Mouse (Mus musculus): ENCODE measurements around the gene Fbxo34.

DNA sequence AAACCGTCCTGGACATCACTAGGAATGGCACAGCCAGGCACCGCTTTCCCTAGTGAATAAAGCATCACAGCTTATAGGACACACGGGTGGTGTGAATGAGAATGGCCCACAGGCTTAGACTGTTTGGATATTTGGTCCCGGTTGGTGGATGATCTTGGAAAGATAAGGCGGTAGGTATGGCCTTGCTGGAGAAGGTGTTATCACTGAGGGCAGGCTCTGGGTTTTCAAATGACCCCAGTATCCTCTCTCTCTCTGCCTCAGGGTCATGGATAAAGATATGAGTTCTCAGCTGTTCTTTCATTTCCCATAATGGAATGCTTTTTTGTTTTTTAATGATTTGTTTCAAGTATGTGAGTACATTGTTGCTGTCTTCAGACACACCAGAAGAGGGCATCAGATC is 105.0 kb downstream of the Fbxo34 start:
- TF ChIP-seq JUND (conservative IDR thresholded peaks at IDR 0.05; ENCODE audit: low read depth, low read length) (no peak), CTCF (conservative IDR thresholded peaks at IDR 0.05 in 1 of 2, IDR thresholded peaks at IDR 0.05 in 1 of 2; ENCODE audit: low read depth in 2 of 2, low read length in 2 of 2) (no peak), POLR2A (IDR thresholded peaks at IDR 0.05; ENCODE audit: low read depth, low read length) (no peak)

All from CH12.LX (cell line).